ENCODE assay signal across 19 mouse cellular contexts in the genomic region with DNA sequence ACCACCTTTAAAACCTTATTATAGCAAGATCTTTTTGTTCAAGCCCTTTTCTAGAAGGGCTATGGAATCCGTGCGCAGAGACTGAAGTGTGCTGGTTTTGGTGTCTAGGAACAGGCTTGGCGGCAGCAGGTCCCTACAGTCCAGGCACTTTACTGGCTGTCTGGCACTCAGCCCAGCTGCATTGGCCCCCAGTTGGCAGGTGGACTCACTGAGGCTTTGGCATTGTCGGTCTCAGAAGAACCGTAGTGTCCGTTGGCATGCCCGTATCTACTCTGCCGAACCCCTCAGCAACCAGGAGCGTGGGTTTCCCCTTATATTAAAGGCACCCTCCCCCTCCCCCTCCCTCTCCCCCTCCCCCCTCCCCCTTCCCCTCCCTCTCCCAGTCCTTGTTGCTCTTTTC.
DNase-seq lines count a peak whose midpoint lies in the region; ATAC-seq and TF ChIP-seq lines count a peak whose summit lies in the region.
"Had no signal": no experiment of that assay in that cellular context is flagged by ENCODE, and none has a peak within 500 bp of the region (broad histone marks: within the 10 kb centered on the region; RNA-seq: fewer than 3 reads in every experiment).

No protein-coding gene starts in this region.

- H3K36me3 ChIP-seq in forebrain, embryonic 13.5 days (ENCODE audit: poor library complexity, severe bottlenecking), result peaks cover 61% of the 10 kb centered on the region
- H3K36me3 ChIP-seq in forebrain, embryonic 11.5 days (ENCODE audit: control insufficient read depth, insufficient read depth, low read length), result peaks cover 6% of the 10 kb centered on the region; the same call in 1 of the 2 replicates
- peaks cover 42% of the 10 kb centered on the region for H3K36me3 ChIP-seq in hindbrain, embryonic 15.5 days
- peaks cover 42% of the 10 kb centered on the region for H3K36me3 ChIP-seq in hindbrain, embryonic 12.5 days
- H3K36me3 ChIP-seq in hindbrain, embryonic 16.5 days (ENCODE audit: control insufficient read depth, insufficient read depth, low read length), result peaks cover 29% of the 10 kb centered on the region

- H3K4me1 ChIP-seq in forebrain, embryonic 13.5 days, result peaks cover 27% of the 10 kb centered on the region
- H3K4me1 ChIP-seq in forebrain, embryonic 11.5 days (replicated peaks; ENCODE audit: control insufficient read depth, insufficient read depth, low read length), result peaks cover 9% of the 10 kb centered on the region; the same call in 1 of the 2 replicates
- H3K4me1 ChIP-seq in hindbrain, embryonic 15.5 days (replicated peaks), result peaks cover 29% of the 10 kb centered on the region
- H3K4me1 ChIP-seq in hindbrain, embryonic 12.5 days, result peaks cover 16% of the 10 kb centered on the region
- H3K4me1 ChIP-seq in hindbrain, embryonic 16.5 days (ENCODE audit: control insufficient read depth, insufficient read depth, low read depth, low read length), result peaks cover 12% of the 10 kb centered on the region
- H3K4me1 ChIP-seq: heart, embryonic 10.5 days had no signal

- H3K4me2 ChIP-seq in forebrain, embryonic 13.5 days, result no peak overlapping the region
- H3K4me2 ChIP-seq in forebrain, embryonic 11.5 days (ENCODE audit: low read depth, low read length, severe bottlenecking), result no peak overlapping the region
- no peak overlapping the region for H3K4me2 ChIP-seq in hindbrain, embryonic 15.5 days
- H3K4me2 ChIP-seq in hindbrain, embryonic 12.5 days (replicated peaks), result no peak overlapping the region
- no peak overlapping the region for H3K4me2 ChIP-seq in hindbrain, embryonic 16.5 days (ENCODE audit: low read length)
- H3K4me2 ChIP-seq: embryonic facial prominence, embryonic 15.5 days; limb, embryonic 15.5 days; liver, embryonic 15.5 days; midbrain, embryonic 12.5 days had no signal

- no peak overlapping the region for H3K9ac ChIP-seq in forebrain, embryonic 13.5 days
- H3K9ac ChIP-seq in forebrain, embryonic 11.5 days (ENCODE audit: low read length), result no peak overlapping the region
- H3K9ac ChIP-seq in hindbrain, embryonic 15.5 days, result no peak overlapping the region
- no peak overlapping the region for H3K9ac ChIP-seq in hindbrain, embryonic 12.5 days
- no peak overlapping the region for H3K9ac ChIP-seq in hindbrain, embryonic 16.5 days (ENCODE audit: low read depth, low read length)
- H3K9ac ChIP-seq: embryonic facial prominence, embryonic 15.5 days; limb, embryonic 15.5 days; liver, embryonic 15.5 days; midbrain, embryonic 12.5 days had no signal

- H3K27ac ChIP-seq in forebrain, embryonic 13.5 days, result 0 out of 2 replicates have a peak overlapping the region, but pooled peaks have one; percentile 25
- H3K27ac ChIP-seq in forebrain, embryonic 11.5 days (ENCODE audit: low read depth, low read length), result no peak overlapping the region
- H3K27ac ChIP-seq in hindbrain, embryonic 15.5 days (replicated peaks), result peak overlapping the region; percentile 30; the same call in 1 of the 2 replicates
- H3K27ac ChIP-seq in hindbrain, embryonic 12.5 days, result no peak overlapping the region
- H3K27ac ChIP-seq in hindbrain, embryonic 16.5 days (ENCODE audit: low read depth, low read length), result no peak overlapping the region
- H3K27ac ChIP-seq: embryonic facial prominence, embryonic 15.5 days; heart, embryonic 10.5 days; kidney, postnatal 0 days; limb, embryonic 15.5 days; liver, embryonic 15.5 days; macrophage; midbrain, embryonic 12.5 days; stomach, postnatal 0 days had no signal

- H3K27me3 ChIP-seq in forebrain, embryonic 13.5 days, result no peaks in the 10 kb centered on the region
- H3K27me3 ChIP-seq in forebrain, embryonic 11.5 days (ENCODE audit: control insufficient read depth, insufficient read depth, low read length), result no peaks in the 10 kb centered on the region
- no peaks in the 10 kb centered on the region for H3K27me3 ChIP-seq in hindbrain, embryonic 15.5 days
- H3K27me3 ChIP-seq in hindbrain, embryonic 12.5 days, result no peaks in the 10 kb centered on the region
- no peaks in the 10 kb centered on the region for H3K27me3 ChIP-seq in hindbrain, embryonic 16.5 days (replicated peaks; ENCODE audit: control insufficient read depth, insufficient read depth, low read length)
- H3K27me3 ChIP-seq: embryonic facial prominence, embryonic 15.5 days; limb, embryonic 15.5 days; liver, embryonic 15.5 days; midbrain, embryonic 12.5 days had no signal

- no peak for TF ChIP-seq CTCF in brain, embryonic 14.5 days (IDR thresholded peaks at IDR 0.05; ENCODE audit: borderline replicate concordance, extremely low read depth, insufficient read depth, insufficient read length)

- TF ChIP-seq POLR2A in brain, embryonic 14.5 days (IDR thresholded peaks at IDR 0.05; ENCODE audit: borderline replicate concordance, extremely low read depth, insufficient read depth, insufficient read length, poor library complexity, severe bottlenecking), result no peak

- no peak for DNase-seq in forebrain, embryonic 11.5 days (ENCODE audit: low spot score)
- peak; percentile 75 for DNase-seq in brain, embryonic 14.5 days (ENCODE audit: low read depth)
- DNase-seq in kidney, adult 11 months, result no peak
- DNase-seq: adrenal gland, adult 8-10 months; gastrocnemius, postnatal 36 days; kidney, adult 18-20 months; right cerebral cortex, adult 18-20 months had no signal

- no peak for ATAC-seq in forebrain, embryonic 13.5 days
- no peak for ATAC-seq in forebrain, embryonic 11.5 days (replicated peaks; ENCODE audit: low FRiP score)
- no peak for ATAC-seq in hindbrain, embryonic 15.5 days (ENCODE audit: low FRiP score, low read depth)
- no peak for ATAC-seq in hindbrain, embryonic 12.5 days (ENCODE audit: low FRiP score)
- peak; percentile 63; the same call in 1 of the 2 replicates for ATAC-seq in hindbrain, embryonic 16.5 days

- H3K9me3 ChIP-seq in forebrain, embryonic 13.5 days (replicated peaks), result no peaks in the 10 kb centered on the region
- no peaks in the 10 kb centered on the region for H3K9me3 ChIP-seq in forebrain, embryonic 11.5 days (ENCODE audit: control insufficient read depth, low read length)
- H3K9me3 ChIP-seq in hindbrain, embryonic 15.5 days, result no peaks in the 10 kb centered on the region
- no peaks in the 10 kb centered on the region for H3K9me3 ChIP-seq in hindbrain, embryonic 12.5 days (replicated peaks)
- H3K9me3 ChIP-seq in hindbrain, embryonic 16.5 days (ENCODE audit: control insufficient read depth, low read length), result no peaks in the 10 kb centered on the region
- H3K9me3 ChIP-seq: embryonic facial prominence, embryonic 15.5 days; heart, embryonic 10.5 days; limb, embryonic 15.5 days; liver, embryonic 15.5 days; midbrain, embryonic 12.5 days had no signal

- 75% methylated on average over 9 of the region's 9 CpGs for WGBS in forebrain, embryonic 13.5 days
- WGBS in forebrain, embryonic 11.5 days, result 92% methylated on average over 9 of the region's 9 CpGs
- WGBS in hindbrain, embryonic 15.5 days, result 73% methylated on average over 9 of the region's 9 CpGs
- WGBS in hindbrain, embryonic 12.5 days, result 87% methylated on average over 9 of the region's 9 CpGs
- 49% methylated on average over 9 of the region's 9 CpGs for WGBS in hindbrain, embryonic 16.5 days

- H3K4me3 ChIP-seq in forebrain, embryonic 13.5 days, result no peak overlapping the region
- no peak overlapping the region for H3K4me3 ChIP-seq in forebrain, embryonic 11.5 days (ENCODE audit: low read depth, low read length)
- no peak overlapping the region for H3K4me3 ChIP-seq in hindbrain, embryonic 15.5 days
- no peak overlapping the region for H3K4me3 ChIP-seq in hindbrain, embryonic 12.5 days
- H3K4me3 ChIP-seq in hindbrain, embryonic 16.5 days (ENCODE audit: low read length), result no peak overlapping the region
- H3K4me3 ChIP-seq: embryonic facial prominence, embryonic 15.5 days; heart, embryonic 10.5 days; limb, embryonic 15.5 days; liver, embryonic 15.5 days; midbrain, embryonic 12.5 days had no signal

Comparison
In these comparisons a context has a peak if more than half of its experiments do, and no peak if none do; other contexts are left out.
1. H3K27ac ChIP-seq: peak in forebrain, embryonic 13.5 days (single experiment) and hindbrain, embryonic 15.5 days (single experiment); none in forebrain, embryonic 11.5 days (single experiment), hindbrain, embryonic 12.5 days (single experiment) and hindbrain, embryonic 16.5 days (single experiment).